Mouse (Mus musculus) spleen, postnatal 36 days (tissue): ENCODE measurements at regions not wholly inside any gene's neighbourhood (a gene's known extent, or its start where the extent isn't known, plus 50 kb on each side); places are given as distances from the start of the nearest gene placed in this dataset.
A peak's percentile ranks its signal among the peaks of the same experiment; 100 is the strongest.

Experiments used
- DNase-seq, 2 experiments: peaks; one replicate each; pipeline ENCODE4 v3.0.0; 2022; ENCODE audit warnings: low spot score in 2 of 2, mixed read lengths in 1 of 2

DNA sequence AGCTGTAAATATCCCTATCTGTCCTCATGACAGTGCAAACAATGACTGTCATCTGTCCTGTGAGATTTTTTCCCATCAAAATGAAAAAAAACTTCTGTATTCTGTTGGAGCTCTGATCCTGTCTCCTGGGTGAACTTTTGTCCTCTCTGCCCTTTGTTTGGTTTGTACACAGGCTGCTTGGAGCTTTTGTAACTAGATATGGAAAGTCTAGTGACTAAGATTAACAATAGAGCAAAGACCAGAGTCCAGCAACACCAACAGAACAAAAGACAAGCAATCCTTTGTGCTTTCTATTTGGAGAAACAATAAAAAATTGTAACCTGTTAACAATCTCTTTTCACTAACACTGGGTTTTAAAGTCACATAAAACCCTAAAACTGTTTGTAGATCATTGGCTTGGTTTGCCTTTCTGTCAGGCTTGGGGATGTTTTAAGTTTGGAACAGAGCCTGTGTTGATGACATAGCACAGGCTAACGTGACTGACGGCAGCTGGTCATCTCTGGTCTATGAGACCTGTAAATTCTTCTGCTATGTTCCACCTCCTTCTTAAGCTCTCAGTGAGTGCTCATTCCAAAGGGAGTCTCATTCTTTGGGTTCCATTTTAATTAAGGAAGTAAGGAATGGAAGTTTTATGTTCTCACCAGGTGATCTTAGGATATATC, 219.8 kb downstream of the Gm9733 start:
- DNase-seq: no peak

DNA sequence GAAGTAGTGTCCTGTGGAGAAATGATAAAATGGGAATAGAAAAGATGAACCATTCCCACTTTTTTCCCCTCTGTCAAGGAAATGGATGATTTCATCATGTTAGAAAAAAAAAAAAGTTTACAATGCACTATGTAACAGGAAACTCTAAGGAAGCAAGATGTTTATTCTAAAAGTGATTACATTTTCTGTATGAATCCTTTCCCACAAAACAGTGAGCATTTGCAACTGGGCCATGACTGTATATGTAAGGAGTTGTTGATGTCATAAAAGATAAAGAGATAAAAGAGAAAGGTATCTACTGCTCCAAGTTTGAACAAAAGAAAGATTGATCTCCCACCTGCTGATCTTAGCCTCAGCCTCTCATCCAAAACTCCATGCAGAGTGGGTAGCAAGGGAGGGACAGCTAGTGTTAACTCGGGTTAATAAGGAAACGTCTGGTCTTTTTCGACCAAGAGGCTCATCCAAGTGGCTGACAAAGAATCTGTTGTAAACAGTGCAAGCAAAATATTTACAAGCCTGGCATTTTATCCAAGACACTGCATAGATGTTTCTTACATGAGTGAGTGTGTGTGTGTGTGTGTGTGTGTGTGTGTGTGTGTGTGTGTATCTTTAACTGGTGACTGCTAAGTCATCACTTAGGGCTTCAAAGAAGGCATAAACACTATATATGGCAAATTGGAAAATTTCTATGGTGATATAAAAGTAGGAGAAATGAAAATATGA, 213.3 kb downstream of the Gm9733 start:
- DNase-seq: no peak

GRCm38 (mm10) chr3:15126736-15127135, 205.4 kb downstream of the Gm9733 start:
- no peak for DNase-seq

DNA sequence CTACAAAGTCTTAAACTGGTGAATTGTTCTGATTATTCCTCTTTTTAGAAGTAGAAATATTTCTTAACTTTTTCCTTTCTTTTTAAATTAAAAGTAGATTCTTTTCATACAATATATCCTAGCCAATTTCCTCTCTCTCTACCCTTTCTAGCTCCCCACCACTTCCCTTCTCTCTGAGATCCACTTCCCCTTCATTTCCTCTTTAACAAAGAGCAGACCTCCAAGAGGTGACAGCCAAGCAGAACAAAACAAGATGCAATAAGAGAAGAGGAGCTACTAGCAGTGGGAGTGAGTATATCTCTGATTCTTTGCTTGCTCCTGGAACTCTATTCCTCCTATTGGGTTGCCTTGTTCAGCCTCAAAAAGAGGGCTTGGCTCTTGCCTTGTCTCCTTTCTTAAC, 203.7 kb downstream of the Gm9733 start:
- DNase-seq: no peak

DNA sequence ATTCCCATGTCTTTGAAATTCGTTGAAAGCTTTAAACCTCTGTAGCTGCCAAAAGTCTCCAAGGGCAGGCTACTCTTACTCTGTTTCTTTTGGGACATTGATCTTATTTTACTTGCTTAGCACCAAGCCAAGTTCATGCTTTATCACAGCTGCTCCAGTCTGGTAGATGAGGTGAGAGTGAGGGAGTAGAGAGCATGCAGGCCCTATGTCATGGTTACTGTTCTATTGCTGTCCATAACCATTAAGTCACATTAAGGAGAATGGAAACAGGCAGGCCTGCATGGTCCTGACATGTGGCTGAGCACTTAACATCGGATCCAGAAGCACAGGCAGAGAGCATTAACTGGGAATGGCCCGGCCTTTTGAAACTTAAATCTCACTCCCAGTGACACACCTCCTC, 203.1 kb downstream of the Gm9733 start:
- DNase-seq: no peak

DNA sequence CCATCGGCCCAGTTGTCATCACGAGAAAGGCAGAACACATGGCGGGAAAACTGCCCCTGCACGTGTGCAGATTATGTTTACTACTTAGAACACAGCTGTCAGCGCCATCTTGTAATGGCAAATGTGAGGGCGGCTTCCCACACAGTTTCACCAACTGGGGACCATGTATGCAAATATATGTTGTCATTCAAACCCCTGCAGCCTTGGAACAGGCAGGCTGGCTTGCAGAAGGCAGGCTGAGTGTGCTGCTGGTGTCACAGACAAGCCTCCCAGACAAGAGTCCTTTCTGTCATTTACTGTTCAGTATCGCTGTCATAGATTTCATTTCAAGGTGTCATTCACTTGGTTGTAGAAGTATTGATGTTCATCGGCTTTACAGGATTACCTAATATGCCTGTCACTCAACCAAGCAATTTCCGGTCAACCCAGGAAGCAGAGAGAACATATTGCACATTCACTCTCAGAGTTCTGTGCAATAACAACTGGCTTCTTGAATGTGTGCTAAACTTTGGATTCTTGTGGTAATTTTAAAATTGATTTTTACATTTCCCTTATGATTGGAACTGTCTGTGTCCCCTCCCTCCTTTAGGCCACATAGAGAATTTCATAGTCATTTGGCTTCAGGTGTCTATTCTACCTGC, 202.3 kb downstream of the Gm9733 start:
- no peak for DNase-seq

GRCm38 (mm10) chr3:15132136-15132535, 200.0 kb downstream of the Gm9733 start:
- no peak for DNase-seq

GRCm38 (mm10) chr3:15139550-15139949, 192.6 kb downstream of the Gm9733 start:
- no peak for DNase-seq

- DNase-seq: no peak
These were observed 178.4 kb downstream of the Gm9733 start for GRCm38 (mm10) chr3:15153710-15154109.

DNA sequence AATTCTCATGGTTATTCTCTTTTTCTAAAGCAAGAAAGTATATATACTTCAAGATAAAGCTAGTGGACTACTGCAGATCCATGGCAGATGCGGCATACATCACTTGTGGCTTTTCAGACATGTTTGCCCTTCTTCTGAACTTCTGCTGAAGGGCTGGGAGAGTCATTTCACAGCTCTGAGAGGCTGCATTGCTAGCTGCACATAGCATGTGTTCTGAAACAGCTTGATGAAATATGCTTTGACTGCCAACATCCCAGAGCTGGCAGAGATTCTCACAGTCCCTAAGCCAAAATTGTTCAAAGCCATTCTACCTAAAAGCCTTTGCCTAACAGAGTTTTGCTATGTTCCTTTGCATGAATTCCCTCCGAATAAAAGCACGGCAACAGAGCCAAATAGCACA, 177.9 kb downstream of the Gm9733 start:
- DNase-seq: no peak

GRCm38 (mm10) chr3:15156681-15157080, 175.4 kb downstream of the Gm9733 start:
- peak in 1 of 2 experiments; percentile 5 for DNase-seq

- DNase-seq: no peak
These were observed 174.3 kb downstream of the Gm9733 start for GRCm38 (mm10) chr3:15157842-15158241.

- DNase-seq: no peak
These were observed 173.2 kb downstream of the Gm9733 start for GRCm38 (mm10) chr3:15158926-15159325.

DNA sequence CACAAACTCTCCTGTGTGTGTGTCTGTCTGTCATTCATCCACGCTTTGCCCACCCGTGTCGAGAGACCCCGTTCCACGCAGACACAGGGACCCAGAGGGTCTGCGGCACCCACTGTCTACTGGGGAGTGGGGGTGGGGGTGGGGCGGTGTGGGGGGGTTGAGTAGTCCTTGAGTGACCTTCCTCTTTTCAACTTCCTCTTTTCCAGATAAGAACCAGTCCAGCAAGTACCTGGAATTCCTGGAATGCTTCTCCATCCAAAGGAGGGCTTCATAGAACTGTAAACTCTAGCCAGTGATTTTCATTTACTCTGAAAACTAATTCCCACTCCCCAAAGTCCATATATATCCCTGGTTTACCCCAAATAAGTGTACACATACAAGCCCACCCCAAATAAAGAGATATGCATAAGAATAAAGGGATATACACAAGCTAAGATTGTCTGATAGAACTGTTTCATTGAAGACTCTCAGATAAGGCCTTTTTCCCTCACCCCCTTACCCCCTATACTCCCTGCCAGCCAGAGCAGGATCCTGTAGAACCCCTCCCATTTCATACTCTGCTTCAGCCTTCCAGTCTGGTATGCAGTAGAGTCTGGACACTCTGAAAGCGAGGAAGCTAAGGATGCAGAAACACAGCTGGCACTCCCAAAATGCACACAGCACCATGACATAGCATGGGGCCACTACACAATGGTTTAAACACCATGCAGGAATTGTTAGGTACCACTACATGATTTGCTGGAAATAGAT, 172.0 kb downstream of the Gm9733 start:
- DNase-seq: no peak

DNA sequence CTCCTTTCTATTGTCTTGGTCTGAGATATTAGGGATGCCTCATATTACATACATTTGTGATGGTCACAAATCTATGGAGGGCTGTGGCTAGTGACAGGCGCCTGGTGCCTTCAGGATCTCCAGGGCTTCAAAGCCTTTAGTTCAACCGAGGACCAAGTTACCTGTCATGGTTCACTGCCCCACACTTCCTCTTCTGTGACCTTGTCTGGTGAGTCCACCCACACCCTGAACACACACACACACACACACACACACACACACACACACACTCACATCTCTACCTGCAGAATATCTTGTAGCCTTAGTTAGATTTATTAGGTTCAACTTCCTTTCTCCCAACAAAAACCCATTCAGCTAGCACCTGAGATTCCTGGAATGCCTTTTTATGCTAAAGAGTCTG, 156.3 kb downstream of the Gm9733 start:
- peak; percentile 50 to 56 for DNase-seq

GRCm38 (mm10) chr3:15179079-15179812, 152.9 kb downstream of the Gm9733 start:
- DNase-seq: peak; percentile 25 to 47

DNA sequence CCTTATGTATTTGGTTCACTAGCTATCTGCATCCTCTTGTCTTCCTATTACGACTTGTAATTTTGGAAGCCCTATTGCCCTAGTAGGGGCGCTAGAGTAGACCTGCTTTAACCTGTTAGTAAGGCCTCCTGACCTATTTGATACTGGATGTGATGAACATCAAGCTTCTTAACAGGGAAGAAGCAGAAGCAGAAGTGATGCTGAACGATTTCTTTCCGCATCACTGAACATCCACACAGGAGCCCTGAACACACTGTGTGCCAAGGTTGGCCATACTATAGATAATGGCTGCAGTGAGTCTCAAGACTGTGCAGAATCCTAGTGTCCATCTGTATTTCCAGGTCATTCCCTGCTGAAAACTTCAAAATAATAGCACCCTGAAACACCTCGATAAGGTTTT, 151.0 kb downstream of the Gm9733 start:
- DNase-seq: peak in 1 of 2 experiments; percentile 33

DNA sequence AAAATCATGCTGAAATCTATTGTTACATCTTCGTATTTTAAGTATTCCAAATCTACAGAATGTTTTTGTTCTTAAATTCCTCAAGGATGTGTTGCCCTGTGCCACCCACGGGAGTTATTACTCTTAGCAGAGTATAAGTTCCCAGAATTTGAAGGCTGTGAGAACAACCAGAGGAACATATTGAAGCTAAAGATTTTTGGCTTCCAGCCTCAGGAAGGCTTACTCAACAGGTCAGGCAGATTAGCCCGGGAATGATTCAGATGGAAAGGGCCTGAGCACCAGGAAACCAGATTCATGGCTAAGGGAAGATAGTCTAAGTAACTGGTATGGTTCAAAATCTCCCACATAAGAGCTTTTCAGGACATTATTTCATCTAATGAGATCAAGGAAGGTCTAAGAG, 145.4 kb downstream of the Gm9733 start:
- DNase-seq: no peak

DNA sequence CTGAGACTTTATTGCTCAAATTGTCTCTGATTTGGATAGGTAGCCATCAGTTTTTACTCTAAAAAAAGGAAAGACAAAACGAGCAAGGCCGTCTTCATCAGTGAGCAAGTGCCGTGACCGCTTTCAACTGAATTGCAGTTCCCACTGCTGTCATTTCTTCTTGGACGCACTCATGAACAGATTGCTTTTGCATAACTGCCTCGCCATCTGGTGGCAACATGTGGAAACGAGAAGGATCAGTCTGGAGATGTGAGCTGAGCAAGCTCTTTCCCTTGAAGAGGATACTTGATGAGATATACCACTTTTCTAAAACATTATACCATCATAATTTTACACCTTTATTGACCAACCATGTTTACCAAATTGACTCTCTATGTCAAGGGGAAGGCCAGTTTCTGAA, 137.7 kb downstream of the Gm9733 start:
- peak; percentile 54 to 60 for DNase-seq

DNA sequence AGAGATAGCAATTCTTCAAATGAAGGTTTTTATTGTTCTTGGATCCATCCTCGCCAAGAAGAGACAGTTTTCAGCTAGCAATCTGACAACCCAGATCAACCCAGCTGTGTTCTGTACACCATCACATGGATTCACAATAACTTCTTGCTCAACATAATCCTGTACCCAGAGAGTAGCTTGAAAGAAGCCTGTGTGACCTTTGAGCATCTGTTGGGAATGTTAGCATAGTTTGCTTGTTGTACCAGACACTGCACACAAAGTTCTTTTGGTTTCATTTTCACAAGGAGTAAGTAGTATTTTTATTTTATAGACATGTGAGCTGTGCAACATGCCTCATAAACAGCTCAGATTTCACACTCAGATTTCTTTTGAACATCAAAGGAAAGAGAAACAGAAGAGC, 136.0 kb downstream of the Gm9733 start:
- DNase-seq: no peak

DNA sequence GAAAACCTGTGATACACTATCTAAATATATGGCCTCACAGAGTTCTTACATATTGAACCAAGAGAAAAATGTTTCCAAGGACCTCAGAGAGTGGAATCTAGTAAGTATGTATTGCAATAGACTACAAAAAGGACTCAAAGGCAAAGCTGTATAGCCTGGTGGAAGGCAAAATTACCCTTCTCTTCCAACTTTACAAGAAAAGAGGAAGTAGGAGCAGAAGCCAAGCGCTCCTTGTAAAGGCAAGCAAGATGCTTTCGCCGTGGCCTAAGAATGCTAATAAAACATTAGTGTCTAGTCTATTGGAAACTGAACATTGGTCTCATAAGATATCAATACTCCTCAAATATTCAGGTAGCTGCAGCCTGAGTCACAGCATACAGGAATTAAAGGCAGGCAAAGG, 134.0 kb downstream of the Gm9733 start:
- peak in 1 of 2 experiments; percentile 6 for DNase-seq

- no peak for DNase-seq
These were observed 131.8 kb downstream of the Gm9733 start for GRCm38 (mm10) chr3:15200309-15200708.
